Comparison of ENCODE assay signal across 16 mouse cellular contexts in the genomic region with DNA sequence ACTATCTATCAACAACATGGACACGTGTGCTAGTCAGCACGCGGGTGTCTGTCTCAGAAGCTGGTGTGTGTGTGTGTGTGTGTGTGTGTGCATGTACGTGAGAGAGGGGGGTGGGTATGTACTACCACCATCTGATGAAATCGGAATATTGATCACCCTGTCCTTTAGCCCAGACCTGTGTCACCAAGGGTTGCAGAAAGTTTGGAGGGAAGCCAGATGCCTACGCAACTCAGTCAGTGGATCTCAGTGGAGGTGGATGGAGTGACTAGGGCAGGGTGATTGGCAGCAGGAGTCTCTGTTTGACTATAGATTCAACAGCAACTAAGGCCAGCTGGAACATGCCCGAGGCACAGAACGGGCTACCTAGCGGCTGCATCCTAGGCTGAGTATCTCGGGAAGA. TPM values are rescaled to one million over a fixed set of nuclear protein-coding genes. Genes with fewer than 3 reads are reported as not detected.
"Had no signal": no experiment of that assay in that cellular context is flagged by ENCODE, and none has a peak within 500 bp of the region (broad histone marks: within the 10 kb centered on the region; RNA-seq: fewer than 3 reads in every experiment).

No protein-coding gene starts in this region.

- ATAC-seq: intestine, embryonic 15.5 days; midbrain, embryonic 16.5 days had no signal

- H3K4me1 ChIP-seq: intestine, embryonic 15.5 days had no signal

- H3K9ac ChIP-seq: intestine, embryonic 15.5 days; limb, embryonic 13.5 days; midbrain, embryonic 12.5 days had no signal

- DNase-seq: kidney, adult 18-20 months; kidney, postnatal 36 days; layer of hippocampus, adult 9-11 months; lung, adult 2 months; lung, postnatal 14 days; right cerebral cortex, postnatal 14 days; thymus, postnatal 4 days had no signal

- H3K36me3 ChIP-seq: intestine, embryonic 15.5 days; limb, embryonic 13.5 days; midbrain, embryonic 12.5 days had no signal

- H3K27me3 ChIP-seq: intestine, embryonic 15.5 days had no signal

- H3K9me3 ChIP-seq: intestine, embryonic 15.5 days; limb, embryonic 13.5 days; megakaryocyte, embryonic 14.5 days; midbrain, embryonic 12.5 days had no signal

- H3K27ac ChIP-seq: intestine, embryonic 15.5 days; kidney, postnatal 0 days; limb, embryonic 13.5 days; macrophage; midbrain, embryonic 12.5 days had no signal

- H3K4me2 ChIP-seq: intestine, embryonic 15.5 days; limb, embryonic 13.5 days; midbrain, embryonic 12.5 days had no signal

- H3K4me3 ChIP-seq: intestine, embryonic 15.5 days; limb, embryonic 13.5 days; megakaryocyte, embryonic 14.5 days; midbrain, embryonic 12.5 days had no signal

RNA-seq across cellular contexts. Expression of a gene that starts 4.7 kb away (rescaled TPM):
- total RNA-seq: layer of hippocampus, adult 18-20 months; left cerebral cortex, postnatal 36 days had no signal
- polyA plus RNA-seq: intestine, embryonic 15.5 days; kidney, postnatal 0 days; macrophage; midbrain, embryonic 12.5 days; midbrain, embryonic 16.5 days had no signal
